Mouse (Mus musculus) heart, embryonic 15.5 days (tissue): ENCODE measurements at regions not wholly inside any gene's neighbourhood (a gene's known extent, or its start where the extent isn't known, plus 50 kb on each side); places are given as distances from the start of the nearest gene placed in this dataset.
A peak's percentile ranks its signal among the peaks of the same experiment; 100 is the strongest.

Experiments
- ATAC-seq: fragments of 200-750 bp; cut with Nextera tagmentation; replicated peaks from 2 replicates; pipeline ENCODE4 v1.8.0; 2017; ENCODE audit warnings: low read depth, moderate TSS enrichment; ENCODE audit not compliant: insufficient number of reproducible peaks, insufficient read depth, low FRiP score
- H3K27ac ChIP-seq: fragments of 300-500 bp; sonication (generic); 2 replicates; pipeline ENCODE4 v1.5.1; 2015; ENCODE audit warnings: mild to moderate bottlenecking, inconsistent platforms
- H3K27me3 ChIP-seq: fragments of 300-500 bp; sonication (generic); 2 replicates; pipeline ENCODE4 v1.6.1; 2015; ENCODE audit warnings: inconsistent platforms
- H3K36me3 ChIP-seq: fragments of 300-500 bp; sonication (generic); 2 replicates; pipeline ENCODE4 v1.6.1; 2015; ENCODE audit warnings: mild to moderate bottlenecking, inconsistent platforms
- H3K4me1 ChIP-seq: fragments of 300-500 bp; sonication (generic); replicated peaks from 2 replicates; pipeline ENCODE4 v1.6.1; 2015; ENCODE audit warnings: inconsistent platforms
- H3K4me2 ChIP-seq: fragments of 300-500 bp; sonication (generic); 2 replicates; pipeline ENCODE4 v1.6.1; 2015; ENCODE audit warnings: inconsistent platforms, mild to moderate bottlenecking, moderate library complexity
- H3K4me3 ChIP-seq: fragments of 300-500 bp; sonication (generic); 2 replicates; pipeline ENCODE4 v1.5.1; 2015; ENCODE audit warnings: mild to moderate bottlenecking, inconsistent platforms
- H3K9ac ChIP-seq: fragments of 300-500 bp; sonication (generic); 2 replicates; pipeline ENCODE4 v1.6.1; 2015; ENCODE audit warnings: mild to moderate bottlenecking, inconsistent platforms
- H3K9me3 ChIP-seq: fragments of 300-500 bp; sonication (generic); replicated peaks from 2 replicates; pipeline ENCODE4 v1.6.1; 2016; ENCODE audit warnings: inconsistent platforms
- WGBS: fragments of 180-500 bp; shearing (Covaris S2); methylation state at CpG from one replicate; pipeline ENCODE4 v1.1.7; 2015; ENCODE audit warnings: mixed read lengths; 5-methylcytosine and 5-hydroxymethylcytosine counted together

DNA sequence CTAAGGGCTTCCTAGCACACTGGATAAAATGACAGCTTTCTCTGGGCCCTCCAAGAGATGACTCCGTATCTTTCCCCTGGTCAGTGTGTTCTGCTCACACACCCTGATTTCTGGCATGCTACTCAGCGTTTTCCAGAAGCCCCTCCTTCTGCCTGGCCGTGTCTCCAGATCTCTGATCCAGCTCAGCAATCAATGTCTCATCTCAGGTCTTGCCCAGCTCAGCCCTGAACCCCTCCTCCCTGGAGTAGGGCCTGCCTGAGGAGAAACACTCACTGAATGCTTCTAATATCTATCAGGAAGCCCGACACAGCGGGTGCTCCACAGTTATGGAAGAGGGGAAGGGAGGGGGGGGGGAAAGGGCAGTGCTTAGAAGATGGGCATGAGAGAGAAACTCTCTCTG lies 101.9 kb upstream of the 1700021F07Rik start:
- WGBS, result 41% methylated on average over 5 of the region's 5 CpGs
- Histone ChIP-seq H3K4me3 (no peak overlapping the region), H3K36me3 (no peaks in the 10 kb centered on the region), H3K27ac (no peak overlapping the region), H3K9me3 (no peaks in the 10 kb centered on the region), H3K4me1 (no peaks in the 10 kb centered on the region), H3K9ac (no peak overlapping the region), H3K27me3 (no peaks in the 10 kb centered on the region), H3K4me2 (no peak overlapping the region)
- ATAC-seq, result no peak

DNA sequence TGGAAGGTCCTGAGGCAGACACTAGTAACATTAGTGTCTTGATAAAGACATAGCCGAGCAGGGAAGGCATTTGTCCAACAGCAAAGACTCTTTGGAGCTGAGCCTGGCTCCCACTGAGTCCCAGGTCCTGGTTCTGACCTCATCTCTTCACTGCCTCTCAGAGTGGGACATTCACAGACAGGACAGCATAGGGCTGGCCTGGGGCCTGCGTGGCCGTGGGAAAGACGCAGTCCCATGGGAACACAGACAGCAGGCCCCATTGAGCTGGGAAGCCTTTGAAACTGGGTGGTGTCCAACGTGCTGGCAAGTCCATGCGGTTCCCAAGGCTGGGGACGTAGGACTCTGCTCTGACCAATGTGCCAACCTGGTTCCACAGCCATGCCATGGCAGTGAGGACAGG lies 97.5 kb upstream of the 1700021F07Rik start:
- Histone ChIP-seq H3K4me2 (no peak overlapping the region), H3K36me3 (no peaks in the 10 kb centered on the region), H3K9me3 (no peaks in the 10 kb centered on the region), H3K9ac (no peak overlapping the region), H3K4me3 (no peak overlapping the region), H3K4me1 (no peaks in the 10 kb centered on the region; the same call in 1 of the 2 replicates), H3K27me3 (no peaks in the 10 kb centered on the region), H3K27ac (no peak overlapping the region)
- 76% methylated on average over 7 of the region's 7 CpGs for WGBS
- no peak for ATAC-seq

DNA sequence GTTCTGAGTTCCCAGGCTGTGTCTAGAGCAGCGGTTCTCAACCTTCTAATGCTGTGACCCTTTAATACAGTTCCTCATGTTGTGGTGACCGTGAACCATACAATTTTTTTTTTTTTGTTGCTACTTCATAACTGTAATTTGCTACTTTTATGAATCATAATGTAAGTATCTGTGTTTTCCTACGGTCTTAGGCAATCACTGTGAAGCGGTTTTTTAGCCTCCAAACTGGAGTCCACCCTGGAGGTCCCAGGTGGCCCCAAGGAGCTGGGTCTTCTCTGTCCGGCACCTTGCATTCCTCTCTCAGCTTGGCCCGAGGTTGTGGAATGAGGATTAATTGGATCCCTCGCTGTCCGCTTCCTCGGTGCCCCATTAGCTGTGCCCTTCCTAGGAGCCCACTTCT lies 96.6 kb upstream of the 1700021F07Rik start:
- Histone ChIP-seq H3K4me1 (no peaks in the 10 kb centered on the region; the same call in 1 of the 2 replicates), H3K36me3 (no peaks in the 10 kb centered on the region), H3K4me2 (no peak overlapping the region), H3K27ac (no peak overlapping the region), H3K4me3 (no peak overlapping the region), H3K27me3 (no peaks in the 10 kb centered on the region), H3K9ac (no peak overlapping the region), H3K9me3 (no peaks in the 10 kb centered on the region)
- no peak for ATAC-seq
- 85% methylated on average over 9 of the region's 9 CpGs for WGBS

DNA sequence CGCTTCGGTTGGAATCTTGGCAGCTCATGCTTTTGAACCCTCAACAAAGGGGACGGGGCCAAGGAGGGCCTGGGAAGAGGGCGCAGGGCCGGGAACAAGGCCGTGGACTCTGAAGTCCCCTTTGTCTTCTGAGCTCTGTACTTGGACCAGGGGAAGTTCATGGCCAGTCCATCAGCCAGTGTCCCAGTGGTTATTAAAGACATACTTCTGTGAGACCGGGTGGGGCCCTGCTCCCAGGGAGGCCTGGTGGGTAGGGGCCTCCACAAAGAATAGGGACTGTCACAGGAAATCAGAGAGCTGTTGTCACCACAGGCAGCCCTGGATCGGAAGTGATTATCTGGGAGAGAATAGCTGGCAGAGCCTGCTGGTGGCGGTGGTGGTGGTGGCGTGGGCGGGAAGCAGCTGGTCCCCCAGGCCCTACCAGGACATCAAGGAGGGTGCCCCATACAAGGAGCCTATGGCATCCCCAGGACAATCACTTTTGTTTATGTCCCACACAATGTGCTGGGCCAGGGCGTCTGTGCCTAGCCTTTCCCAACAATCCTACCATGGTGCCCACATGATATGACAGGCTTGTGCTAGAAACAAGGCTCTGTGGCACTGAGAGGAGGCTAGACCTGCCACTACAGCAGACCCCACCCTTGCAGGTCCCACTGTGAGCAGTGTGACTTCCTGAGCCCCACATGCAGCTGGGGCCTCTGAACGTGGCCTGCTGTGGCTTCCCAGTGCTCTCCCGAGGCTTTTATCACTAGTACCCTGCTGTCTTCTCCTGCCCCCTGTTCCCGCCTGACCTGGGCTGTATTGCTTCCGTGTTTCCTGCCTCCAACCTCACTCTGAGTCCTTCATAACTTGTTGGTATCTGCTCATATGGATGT lies 96.0 kb upstream of the 1700021F07Rik start:
- Histone ChIP-seq H3K4me3 (no peak overlapping the region), H3K27me3 (no peaks in the 10 kb centered on the region), H3K9ac (no peak overlapping the region), H3K36me3 (no peaks in the 10 kb centered on the region), H3K4me1 (no peaks in the 10 kb centered on the region; the same call in 1 of the 2 replicates), H3K4me2 (no peak overlapping the region), H3K9me3 (no peaks in the 10 kb centered on the region), H3K27ac (no peak overlapping the region)
- ATAC-seq, result 0 out of 2 replicates have a peak, but pooled peaks have one; percentile 34
- 63% methylated on average over 16 of the region's 16 CpGs for WGBS

DNA sequence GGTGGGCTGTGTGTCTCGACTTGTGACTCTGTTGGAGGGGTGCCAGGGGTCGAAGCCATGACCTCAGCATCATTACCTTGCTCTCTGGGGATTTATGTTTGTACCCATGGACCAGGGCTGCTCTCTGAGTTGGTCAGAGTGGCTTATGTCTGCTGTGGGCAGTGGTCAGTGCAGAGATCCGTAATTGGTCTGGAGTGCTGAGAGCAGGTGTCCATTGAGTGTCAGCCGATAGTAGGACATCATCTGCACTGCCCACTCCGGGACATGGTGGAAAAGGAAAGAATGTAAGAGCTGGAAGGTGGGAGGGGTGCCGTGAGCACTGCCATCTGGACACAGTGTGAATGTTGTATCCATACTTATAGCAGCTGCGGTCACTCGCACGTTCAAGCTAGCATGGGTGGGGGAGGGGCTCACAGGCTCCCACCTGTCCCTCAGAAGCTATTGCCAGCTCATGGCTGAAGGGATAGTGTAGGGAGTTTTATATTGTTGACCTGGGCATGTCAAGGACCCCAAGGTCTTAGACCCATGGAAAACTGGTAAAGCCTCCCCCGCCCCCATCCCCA lies 94.4 kb upstream of the 1700021F07Rik start:
- no peak overlapping the region for H3K9ac ChIP-seq
- no peak overlapping the region for H3K4me3 ChIP-seq
- H3K36me3 ChIP-seq, result no peaks in the 10 kb centered on the region
- H3K9me3 ChIP-seq, result no peaks in the 10 kb centered on the region
- 65% methylated on average over 10 of the region's 10 CpGs for WGBS
- no peak for ATAC-seq
- H3K27ac ChIP-seq, result no peak overlapping the region
- no peaks in the 10 kb centered on the region for H3K27me3 ChIP-seq
- H3K4me2 ChIP-seq, result no peak overlapping the region
- H3K4me1 ChIP-seq, result no peaks in the 10 kb centered on the region; the same call in 1 of the 2 replicates

DNA sequence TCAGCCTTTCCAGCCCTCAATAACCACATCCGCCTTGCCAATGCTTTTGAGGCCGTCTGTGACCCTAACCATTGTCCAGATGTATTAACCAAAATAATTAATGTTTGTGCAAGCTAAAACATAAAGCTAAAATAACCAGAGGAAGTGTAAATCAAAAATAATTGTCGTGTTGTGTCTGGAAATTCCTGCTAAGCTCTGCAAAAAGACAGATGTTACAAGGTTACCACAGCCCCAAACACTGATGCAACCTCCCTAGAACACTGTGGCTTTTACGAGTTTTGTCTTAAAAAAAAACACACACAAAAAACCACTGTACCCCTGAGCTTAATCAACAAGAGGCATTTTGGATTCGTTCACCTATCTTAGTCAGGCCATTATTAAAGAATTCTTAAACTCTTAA lies 90.5 kb upstream of the 1700021F07Rik start:
- H3K4me2 ChIP-seq, result no peak overlapping the region
- H3K36me3 ChIP-seq, result no peaks in the 10 kb centered on the region
- no peak for ATAC-seq
- H3K4me1 ChIP-seq, result no peaks in the 10 kb centered on the region
- H3K27me3 ChIP-seq, result no peaks in the 10 kb centered on the region
- H3K9ac ChIP-seq, result no peak overlapping the region
- no peak overlapping the region for H3K4me3 ChIP-seq
- WGBS, result 61% methylated on average over 5 of the region's 5 CpGs
- H3K9me3 ChIP-seq, result no peaks in the 10 kb centered on the region
- H3K27ac ChIP-seq, result no peak overlapping the region

DNA sequence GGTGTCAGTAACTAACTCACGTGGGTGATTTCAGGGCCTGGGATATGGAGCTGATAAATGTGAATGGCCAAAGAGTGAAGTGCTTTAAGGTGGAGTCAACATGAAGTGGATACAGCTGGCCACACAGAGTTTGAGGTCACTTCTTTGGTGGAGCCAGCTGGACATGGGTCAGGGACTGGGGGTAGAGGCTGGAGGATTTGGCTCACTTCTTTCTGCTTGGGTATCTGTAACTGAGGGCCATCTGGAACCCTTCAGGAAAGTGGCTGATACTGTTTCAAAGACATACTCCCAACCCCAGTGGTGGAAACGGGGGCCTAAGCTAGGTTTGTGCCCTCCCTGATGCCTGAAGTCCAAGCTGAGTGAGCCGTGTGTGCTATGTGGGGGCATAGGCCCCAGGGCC lies 90.1 kb upstream of the 1700021F07Rik start:
- ATAC-seq, result 0 out of 2 replicates have a peak, but pooled peaks have one; percentile 20

DNA sequence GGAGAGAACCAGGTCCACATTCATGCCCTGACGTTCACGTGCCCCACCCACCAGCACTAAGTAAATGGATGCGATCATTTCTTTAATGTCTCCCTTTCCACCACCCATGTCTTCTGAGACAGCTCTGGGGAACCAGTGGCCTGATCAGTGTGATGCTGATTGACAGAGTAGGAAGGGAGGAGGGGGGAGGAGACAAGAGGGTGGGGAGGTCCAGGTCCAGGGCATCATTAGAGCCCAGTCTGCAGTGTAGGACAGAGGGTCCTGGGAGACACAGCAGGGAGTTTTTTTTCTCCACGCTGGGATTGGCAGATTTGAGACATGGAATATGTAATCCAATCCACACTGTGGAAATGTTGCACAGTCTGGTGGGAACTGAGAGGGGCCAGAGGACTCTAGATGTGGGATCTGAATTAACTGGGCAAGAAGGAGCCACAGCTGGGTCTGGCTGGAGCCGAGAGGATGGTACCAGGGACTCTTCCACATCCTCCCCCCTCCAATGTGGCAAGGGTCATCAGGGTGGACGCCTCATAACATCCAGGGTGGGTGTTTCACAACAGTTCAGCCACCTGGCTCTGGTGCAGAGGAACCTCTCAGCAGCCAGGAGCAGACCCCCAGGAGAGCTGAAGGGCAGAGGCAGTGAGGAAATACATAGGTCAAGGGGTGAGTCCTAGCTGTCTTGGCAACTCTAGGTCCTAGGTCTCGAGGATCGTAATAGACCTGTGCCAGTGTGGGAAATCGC lies 89.3 kb upstream of the 1700021F07Rik start:
- Histone ChIP-seq H3K4me3 (no peak overlapping the region), H3K4me1 (no peaks in the 10 kb centered on the region), H3K9ac (no peak overlapping the region), H3K4me2 (no peak overlapping the region), H3K9me3 (no peaks in the 10 kb centered on the region), H3K27ac (no peak overlapping the region), H3K36me3 (no peaks in the 10 kb centered on the region), H3K27me3 (no peaks in the 10 kb centered on the region)
- ATAC-seq, result no peak
- 75% methylated on average over 9 of the region's 9 CpGs for WGBS

More for the DNA sequence above, 90.1 kb upstream of the 1700021F07Rik start:
- H3K9ac ChIP-seq, result no peak overlapping the region
- H3K4me3 ChIP-seq, result no peak overlapping the region
- H3K4me1 ChIP-seq, result no peaks in the 10 kb centered on the region
- H3K36me3 ChIP-seq, result no peaks in the 10 kb centered on the region
- no peaks in the 10 kb centered on the region for H3K27me3 ChIP-seq
- no peak overlapping the region for H3K27ac ChIP-seq
- no peaks in the 10 kb centered on the region for H3K9me3 ChIP-seq
- WGBS, result 49% methylated on average over 3 of the region's 3 CpGs
- H3K4me2 ChIP-seq, result no peak overlapping the region

DNA sequence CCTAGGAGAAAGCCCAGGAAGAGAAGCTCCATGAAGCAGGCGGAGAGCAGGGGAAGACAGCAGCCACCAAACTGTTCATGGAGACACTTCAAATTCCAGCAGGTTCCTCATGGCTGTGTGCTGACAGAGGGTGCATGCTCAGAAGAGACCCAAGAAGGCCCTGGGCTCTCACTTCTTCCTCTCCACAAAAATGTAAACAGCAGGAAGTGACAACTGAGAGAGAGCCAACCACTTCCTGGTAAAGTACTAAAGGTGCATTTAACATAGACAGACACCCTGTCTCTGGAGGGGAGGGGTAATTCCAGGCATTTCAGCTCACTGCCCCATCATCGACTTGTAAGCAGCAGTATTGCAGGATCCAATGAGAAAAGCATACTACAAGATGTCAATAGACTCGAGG lies 85.8 kb upstream of the 1700021F07Rik start:
- no peak for ATAC-seq
- H3K4me3 ChIP-seq, result no peak overlapping the region
- no peaks in the 10 kb centered on the region for H3K4me1 ChIP-seq
- H3K9ac ChIP-seq, result no peak overlapping the region
- H3K4me2 ChIP-seq, result no peak overlapping the region
- 71% methylated on average over 3 of the region's 3 CpGs for WGBS
- no peaks in the 10 kb centered on the region for H3K36me3 ChIP-seq
- H3K9me3 ChIP-seq, result no peaks in the 10 kb centered on the region
- H3K27ac ChIP-seq, result no peak overlapping the region
- no peaks in the 10 kb centered on the region for H3K27me3 ChIP-seq

DNA sequence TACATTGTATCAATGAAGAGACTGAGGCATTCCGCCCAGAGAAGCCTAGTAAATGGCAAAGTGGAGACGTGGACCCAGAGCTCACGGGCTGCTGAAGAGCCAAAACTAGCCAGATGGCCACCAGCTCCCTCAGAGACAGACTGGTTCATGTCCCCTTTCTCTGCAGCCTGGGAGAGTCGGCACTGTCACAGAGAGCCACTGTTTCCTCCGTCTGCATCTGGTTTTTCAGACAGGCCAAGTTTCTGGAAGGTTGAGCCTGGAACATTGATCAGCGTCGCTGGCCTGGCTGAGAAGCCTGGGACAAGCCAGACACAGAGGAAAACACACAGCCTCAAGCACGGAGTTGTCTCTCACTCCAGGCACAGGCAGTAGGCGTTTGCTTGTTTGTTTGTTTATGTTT lies 83.4 kb upstream of the 1700021F07Rik start:
- no peaks in the 10 kb centered on the region for H3K36me3 ChIP-seq
- H3K9ac ChIP-seq, result no peak overlapping the region
- no peaks in the 10 kb centered on the region for H3K27me3 ChIP-seq
- H3K9me3 ChIP-seq, result no peaks in the 10 kb centered on the region
- 58% methylated on average over 9 of the region's 9 CpGs for WGBS
- no peak overlapping the region for H3K4me3 ChIP-seq
- H3K27ac ChIP-seq, result no peak overlapping the region
- H3K4me2 ChIP-seq, result no peak overlapping the region
- no peaks in the 10 kb centered on the region for H3K4me1 ChIP-seq
- no peak for ATAC-seq

DNA sequence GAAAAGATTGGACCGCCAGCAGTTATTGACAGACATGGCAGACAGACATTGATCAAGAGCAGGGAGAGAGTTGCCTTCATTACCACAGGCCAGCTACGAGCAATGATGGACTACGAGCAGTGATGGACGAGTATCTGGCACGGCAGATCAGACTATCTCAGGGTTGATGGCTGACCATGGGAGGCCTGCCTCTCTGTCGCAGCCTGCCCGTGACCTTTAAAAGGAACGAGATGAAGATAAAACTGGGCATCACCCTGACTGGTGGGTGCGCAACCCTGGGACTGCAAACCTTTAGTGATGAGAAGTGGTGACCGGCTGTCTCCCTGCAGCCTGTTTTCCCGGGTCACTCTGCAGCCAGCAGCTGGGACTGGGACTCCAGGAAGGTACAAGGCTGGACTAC lies 80.3 kb upstream of the 1700021F07Rik start:
- peaks cover 5% of the 10 kb centered on the region; the same call in 1 of the 2 replicates for H3K27me3 ChIP-seq
- H3K4me1 ChIP-seq, result no peaks in the 10 kb centered on the region
- ATAC-seq, result no peak
- WGBS, result 71% methylated on average over 11 of the region's 11 CpGs
- H3K27ac ChIP-seq, result no peak overlapping the region
- H3K36me3 ChIP-seq, result no peaks in the 10 kb centered on the region
- H3K9me3 ChIP-seq, result no peaks in the 10 kb centered on the region
- H3K4me2 ChIP-seq, result no peak overlapping the region
- no peak overlapping the region for H3K4me3 ChIP-seq
- H3K9ac ChIP-seq, result no peak overlapping the region
